In the genomic region with DNA sequence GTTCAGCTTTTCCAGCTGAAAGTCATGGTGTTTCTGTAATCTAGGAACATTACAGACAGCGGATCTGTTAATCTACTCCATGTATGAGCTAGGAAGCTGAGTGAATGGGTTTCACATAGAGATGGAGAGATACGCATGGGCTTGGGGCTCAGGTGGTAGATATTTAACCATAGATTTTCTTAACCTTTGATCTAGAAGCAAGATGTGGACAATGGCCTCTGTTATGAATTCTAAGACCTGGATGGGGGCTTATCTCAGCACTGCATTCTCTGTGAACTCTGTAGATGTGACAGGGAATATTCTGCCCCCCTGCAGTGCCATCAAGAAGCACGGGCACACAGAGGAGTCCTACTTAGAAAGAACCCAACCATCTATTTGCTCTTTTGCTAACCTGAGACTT, we compare ENCODE assay signal across 18 mouse cellular contexts.
"Had no signal": no experiment of that assay in that cellular context is flagged by ENCODE, and none has a peak within 500 bp of the region (broad histone marks: within the 10 kb centered on the region; RNA-seq: fewer than 3 reads in every experiment).

No protein-coding gene starts in this region.

- ATAC-seq: liver, postnatal 0 days; lung, postnatal 0 days; midbrain, embryonic 13.5 days had no signal

- DNase-seq: liver; liver, embryonic 13.5 days; liver, postnatal 0 days; lung, postnatal 14 days; lung, postnatal 36 days; right cerebral cortex, postnatal 25 days; right cerebral cortex, postnatal 4 days; spleen, adult 18-20 months; thymus, adult 18-20 months; thymus, postnatal 14 days; thymus, postnatal 36 days had no signal

- H3K4me3 ChIP-seq: liver, embryonic 13.5 days; liver, embryonic 15.5 days; lung, embryonic 15.5 days; megakaryocyte, embryonic 14.5 days; midbrain, embryonic 13.5 days had no signal

- H3K4me2 ChIP-seq: liver, embryonic 11.5 days; liver, embryonic 13.5 days; liver, embryonic 15.5 days; lung, embryonic 15.5 days; midbrain, embryonic 13.5 days had no signal

- H3K27ac ChIP-seq: liver, embryonic 13.5 days; liver, embryonic 15.5 days; lung, embryonic 15.5 days; macrophage had no signal

- H3K9me3 ChIP-seq: liver, embryonic 13.5 days; liver, embryonic 15.5 days; lung, embryonic 15.5 days; midbrain, embryonic 13.5 days had no signal

- H3K36me3 ChIP-seq: liver, embryonic 13.5 days; liver, embryonic 15.5 days; lung, embryonic 15.5 days; midbrain, embryonic 13.5 days had no signal

- H3K4me1 ChIP-seq: liver, embryonic 13.5 days; liver, embryonic 15.5 days; lung, embryonic 15.5 days; megakaryocyte, embryonic 14.5 days had no signal

- H3K9ac ChIP-seq: liver, embryonic 13.5 days; liver, embryonic 15.5 days; liver, postnatal 0 days; lung, embryonic 15.5 days; midbrain, embryonic 13.5 days had no signal

- H3K27me3 ChIP-seq: liver, embryonic 13.5 days; liver, embryonic 15.5 days; lung, embryonic 15.5 days; megakaryocyte, embryonic 14.5 days; midbrain, embryonic 13.5 days had no signal
